Mouse (Mus musculus) gastrocnemius, postnatal 4 days (tissue): ENCODE measurements around the gene Hoxc13. TPM values are rescaled to one million over a fixed set of nuclear protein-coding genes. Genes with fewer than 3 reads are reported as not detected.

Experiments used
- DNase-seq, 2 experiments: peaks; one replicate each; pipeline ENCODE4 v3.0.0; 2021 to 2022; ENCODE audit warnings: low spot score in 2 of 2, mixed read lengths in 2 of 2
- total RNA-seq, 2 experiments: library from RNA; stranded (reverse); gene quantifications; 2 replicates each; pipeline ENCODE4 v1.2.3; 2021

Hoxc13 gene
- total RNA-seq, 2 experiments from 2014 or later, result not detected

DNA sequence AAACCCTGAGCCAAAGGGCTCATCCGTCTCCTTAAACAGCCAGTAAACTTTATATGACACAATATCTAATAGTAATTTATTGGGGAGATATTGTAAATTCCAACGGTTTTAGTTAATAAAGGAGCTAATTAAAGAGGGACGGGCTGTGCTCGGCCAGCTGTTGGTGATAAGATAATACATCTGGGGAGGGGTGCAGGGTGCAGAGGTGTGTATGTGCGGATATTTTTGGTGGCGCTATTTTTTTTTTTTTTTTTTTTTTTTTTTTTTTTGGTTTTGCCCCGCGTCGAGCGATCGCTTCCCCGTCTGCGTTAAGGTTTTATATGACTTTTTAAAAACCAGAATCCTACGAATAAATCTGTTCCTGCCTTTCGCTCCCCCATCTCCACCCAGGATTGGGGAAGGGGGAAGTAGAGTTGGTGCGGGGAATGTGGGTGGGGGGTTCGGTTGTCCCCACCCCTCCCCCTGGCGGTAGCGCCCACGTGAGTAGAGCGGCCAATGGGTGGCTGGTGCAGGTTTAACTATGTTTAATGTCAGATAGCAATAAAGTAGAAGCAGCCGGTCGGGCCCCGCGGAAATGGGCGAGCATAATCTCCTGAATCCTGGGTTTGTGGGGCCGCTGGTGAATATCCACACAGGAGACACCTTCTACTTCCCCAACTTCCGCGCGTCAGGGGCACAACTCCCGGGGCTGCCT lies 15.5 kb downstream of the Hoxc13 start, which contains the start of gene Hoxc12:
Hoxc12 (plus strand) TSS at position 479 of the 694 bp plus-strand sequence.
- no peak for DNase-seq

DNA sequence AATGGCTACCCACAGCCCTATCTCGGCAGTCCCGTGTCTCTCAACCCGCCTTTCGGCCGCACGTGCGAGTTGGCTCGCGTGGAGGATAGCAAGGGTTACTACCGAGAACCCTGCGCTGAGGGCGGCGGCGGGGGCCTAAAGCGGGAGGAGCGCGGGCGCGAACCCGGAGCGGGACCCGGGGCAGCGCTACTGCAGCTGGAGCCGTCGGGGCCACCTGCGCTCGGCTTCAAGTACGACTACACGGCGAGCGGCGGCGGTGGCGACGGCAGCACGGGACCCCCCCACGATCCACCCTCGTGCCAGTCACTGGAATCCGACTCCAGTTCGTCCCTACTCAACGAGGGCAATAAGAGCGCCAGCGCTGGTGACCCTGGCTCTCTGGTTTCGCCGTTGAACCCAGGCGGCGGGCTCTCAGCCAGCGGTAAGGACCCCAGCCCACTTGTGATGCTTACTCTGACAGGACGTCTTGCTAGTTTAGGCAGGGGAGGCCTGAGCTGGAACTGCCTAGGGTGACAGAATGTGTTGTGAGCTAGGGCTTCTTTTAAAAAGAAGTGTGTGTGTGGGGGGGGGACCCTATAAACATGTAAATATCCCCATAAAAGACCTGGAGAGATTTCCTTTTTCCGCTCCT lies 16.2 kb downstream of the Hoxc13 start:
- DNase-seq, result no peak

DNA sequence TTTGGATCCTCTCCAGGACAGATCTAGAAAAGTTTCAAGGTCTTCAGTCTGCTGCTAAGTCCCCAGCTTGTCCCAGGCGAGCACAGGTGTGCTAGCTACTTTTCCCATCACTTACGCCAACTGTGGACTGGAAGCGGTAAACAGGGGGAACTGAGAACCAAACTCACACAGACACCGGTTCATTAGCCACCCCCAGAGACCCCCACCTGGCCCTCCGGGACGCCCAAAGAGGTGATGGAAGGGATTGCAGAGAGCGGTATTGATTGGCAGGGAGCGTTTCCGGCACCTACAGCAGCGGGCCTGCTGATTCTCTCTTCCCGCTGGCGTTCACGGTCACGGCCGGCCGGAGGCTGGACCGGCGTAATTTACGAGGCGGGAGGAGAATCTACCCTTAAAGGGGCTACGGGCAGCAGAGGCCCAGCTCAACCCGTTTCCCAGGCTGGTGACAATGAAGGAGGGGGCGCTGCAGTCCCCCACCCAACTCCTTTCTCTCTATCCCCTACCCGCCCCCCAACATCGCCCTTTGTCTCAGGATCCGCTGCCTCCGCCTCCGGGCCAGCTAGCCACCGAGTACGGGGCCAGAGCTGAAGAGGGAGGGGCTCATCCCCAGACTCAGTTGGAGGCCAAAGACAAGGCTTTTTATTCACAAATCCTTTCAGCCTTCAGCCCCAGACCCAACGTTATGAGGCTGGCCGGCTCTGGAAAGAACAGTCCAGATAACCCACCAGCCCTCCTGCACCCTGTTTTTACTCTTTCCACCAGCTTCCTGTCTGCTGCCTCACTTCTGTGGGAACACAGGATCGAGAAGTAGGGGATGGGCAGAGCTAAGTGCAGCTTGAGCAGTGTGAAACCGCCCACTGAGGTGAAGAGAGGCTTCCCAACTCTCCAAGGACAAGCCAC lies 18.6 kb downstream of the Hoxc13 start:
- DNase-seq, result no peak

DNA sequence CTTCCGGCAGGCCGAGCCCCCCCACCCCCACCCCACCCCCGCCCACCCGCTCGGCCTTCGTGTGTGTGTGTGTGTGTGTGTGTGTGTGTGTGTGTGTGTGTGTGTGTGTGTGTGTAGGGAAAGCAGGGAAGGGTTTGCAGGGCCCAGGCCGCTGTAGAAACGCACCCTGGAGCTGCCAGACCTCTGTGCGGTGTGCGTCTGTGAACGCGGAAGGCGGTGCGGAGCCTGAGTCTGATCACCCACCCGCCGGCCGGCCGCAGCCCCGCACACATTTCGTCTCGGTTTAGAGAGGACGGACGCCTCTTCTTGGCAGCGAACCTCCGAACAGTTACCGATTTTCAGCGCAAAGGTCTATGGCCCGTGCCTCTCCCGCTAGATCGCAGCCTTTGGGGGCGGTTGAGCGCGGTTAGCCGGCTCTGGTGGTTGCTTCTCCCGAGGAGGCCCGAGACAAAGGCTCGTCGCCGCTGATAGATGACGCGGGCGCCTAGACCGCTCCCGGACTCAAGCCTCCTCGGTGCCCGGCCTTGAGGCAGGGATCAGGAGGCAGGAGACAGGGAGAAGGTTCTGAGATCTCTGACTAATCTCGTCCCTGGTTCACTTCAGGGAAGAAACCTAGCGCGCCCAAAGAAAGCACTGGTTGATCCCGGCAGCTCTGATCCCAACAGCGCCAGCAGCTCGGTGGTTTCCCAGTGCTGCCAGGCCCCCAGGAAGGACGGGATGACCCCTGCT lies 22.0 kb downstream of the Hoxc13 start:
- peak in 1 of 2 experiments; percentile 75 for DNase-seq

DNA sequence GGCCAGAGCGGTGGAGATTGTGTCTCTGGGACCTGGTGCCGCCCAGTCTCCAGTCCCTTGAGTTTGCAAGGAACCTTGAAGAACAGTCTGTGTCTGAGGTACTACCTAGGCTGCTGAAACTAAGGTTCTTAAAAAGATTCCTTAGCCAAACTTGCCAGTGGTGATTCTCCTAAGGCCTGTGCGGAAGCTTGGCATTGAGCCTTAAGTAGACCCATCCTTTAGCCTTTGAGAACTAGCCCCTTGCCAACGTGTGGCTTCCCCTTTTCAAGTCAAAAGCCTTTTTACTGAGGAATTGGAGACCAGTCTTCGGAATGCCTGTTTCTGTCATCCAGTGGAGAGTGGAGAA lies 22.5 kb downstream of the Hoxc13 start:
- DNase-seq, result no peak

DNA sequence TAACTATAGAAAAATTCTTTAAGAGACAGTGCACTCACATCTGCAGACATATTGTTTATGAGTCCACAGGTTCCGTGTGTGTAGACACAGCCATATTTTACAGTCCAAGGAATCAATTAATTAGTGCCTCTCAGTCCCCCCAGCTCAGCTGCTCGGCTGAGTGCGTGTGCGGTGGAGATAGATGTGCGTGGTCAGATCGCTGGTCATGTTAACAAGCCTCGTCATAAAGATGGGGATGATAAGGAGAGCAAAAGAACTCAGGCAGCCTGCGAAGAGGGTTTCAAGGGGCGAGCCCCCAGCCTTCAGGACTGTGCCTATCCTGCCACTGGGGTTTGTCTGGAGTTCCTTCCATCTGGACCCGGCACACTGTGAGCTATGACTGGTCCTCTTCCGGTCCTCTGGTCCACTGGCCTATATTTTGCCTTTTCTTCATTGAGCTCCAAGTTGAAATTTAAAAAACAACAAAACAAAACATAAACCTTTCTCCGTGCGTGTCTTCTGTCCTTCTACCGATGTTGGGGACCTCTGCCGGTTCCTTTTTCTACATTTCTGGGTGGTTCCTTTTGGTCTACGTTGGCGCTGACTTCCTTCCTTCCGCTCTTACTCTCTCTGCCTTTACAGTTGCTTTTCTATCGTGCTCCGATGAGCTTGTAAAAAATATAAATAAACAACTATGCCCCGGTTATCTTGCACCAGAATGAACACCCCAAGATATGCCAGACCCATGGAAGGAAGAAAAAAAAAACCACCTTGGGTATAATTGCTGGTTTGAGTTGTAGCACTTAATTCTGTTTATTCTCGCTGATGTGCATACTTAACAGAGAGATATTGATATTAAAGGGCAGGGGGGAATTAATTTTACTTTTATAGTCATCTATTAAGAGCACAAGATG lies 24.5 kb downstream of the Hoxc13 start:
- no peak for DNase-seq

DNA sequence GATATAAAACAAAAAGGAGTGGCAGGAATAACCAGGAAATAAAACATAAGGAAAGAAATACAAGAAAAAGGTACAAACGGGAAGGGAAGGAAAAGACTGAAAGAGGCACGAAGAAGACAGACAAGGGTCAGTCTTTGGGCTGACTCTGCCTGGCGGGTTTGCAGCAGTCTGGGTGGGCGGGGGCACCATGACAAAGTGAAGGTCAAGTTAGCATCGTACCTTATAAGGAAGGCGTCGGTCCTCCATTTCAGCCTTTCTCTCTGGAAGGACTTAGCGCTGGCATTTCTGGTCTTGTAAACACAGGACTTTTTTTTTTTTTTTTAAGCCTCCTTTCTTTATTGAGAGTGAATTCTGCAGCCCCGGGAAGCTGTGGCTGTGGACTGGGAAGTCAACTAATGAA lies 26.4 kb downstream of the Hoxc13 start:
- no peak for DNase-seq

DNA sequence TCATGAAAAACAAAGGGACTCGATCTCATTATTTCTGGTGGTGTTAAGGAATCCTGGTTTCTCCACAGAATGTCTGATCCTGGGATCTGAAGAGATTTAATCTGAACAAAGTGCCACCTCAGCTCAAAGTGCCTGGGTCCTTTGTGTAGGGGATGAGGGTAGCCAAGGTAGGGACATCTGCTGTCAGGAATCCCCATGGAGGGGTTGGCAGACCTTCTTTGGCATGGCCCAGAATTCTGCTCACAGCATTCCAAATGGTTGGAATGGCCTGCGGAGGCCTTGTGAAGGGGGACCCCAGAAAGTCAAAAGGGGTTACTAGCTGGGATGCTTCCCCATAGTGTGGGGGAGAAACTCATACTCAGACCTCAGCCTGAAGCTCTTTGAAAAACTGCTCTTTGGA lies 27.9 kb downstream of the Hoxc13 start:
- no peak for DNase-seq

DNA sequence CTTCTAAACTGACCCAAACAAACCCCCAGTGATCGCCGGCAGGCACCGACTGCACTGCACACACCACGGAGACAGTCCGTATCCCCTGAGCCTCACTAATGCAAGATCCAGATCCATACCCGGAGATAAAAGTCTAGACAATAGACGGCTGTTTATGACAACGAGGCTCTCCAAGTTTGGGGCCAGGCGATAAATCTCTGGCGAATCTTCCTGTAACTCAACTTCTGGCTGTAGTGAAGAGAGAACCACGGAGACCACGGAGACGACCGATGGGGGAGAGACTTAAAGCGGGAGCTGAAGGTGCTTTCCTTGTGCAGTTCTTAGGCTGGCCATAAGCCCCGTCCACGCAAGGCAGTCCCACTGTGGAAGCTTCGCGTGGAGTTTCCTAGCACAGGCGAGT lies 28.8 kb downstream of the Hoxc13 start:
- DNase-seq, result no peak

DNA sequence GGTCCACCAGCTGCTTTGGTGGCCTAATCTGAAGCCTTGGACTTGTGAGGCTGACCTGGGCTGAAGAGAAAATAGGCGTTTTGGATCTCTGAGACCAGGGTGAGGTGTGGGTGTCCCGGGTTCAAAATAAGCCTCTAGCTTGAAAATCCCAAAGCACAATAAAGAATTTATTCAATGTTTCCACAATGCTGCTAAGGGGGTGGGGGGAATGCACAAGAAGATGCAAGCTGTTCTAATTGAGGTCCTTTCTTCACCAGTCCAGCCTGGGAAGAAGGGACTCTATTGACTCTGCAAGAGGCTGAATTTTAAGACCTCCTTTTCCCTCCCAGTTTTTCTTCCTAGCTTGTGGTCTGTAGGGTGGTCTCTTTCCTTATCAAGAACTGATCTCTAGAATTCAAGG lies 30.0 kb downstream of the Hoxc13 start:
- DNase-seq, result no peak

DNA sequence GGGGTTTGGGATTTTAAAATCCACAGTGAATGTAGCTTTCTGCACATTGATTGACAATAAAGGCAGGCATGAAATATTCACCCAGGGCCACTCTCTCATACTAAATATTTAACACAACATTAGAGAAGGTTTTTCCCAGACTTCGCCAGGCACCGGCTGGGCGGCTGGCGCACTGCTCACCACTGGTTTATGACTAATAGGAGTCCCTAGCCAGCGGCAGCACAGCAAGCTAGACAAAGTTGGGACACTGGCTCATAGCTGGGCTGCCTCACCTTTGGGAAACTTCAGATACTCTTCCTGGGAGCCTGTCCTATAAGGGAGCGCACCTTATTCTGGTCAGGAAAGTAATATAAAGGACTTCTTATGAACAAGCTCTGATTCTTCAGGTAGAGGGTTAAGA lies 32.7 kb downstream of the Hoxc13 start:
- no peak for DNase-seq

DNA sequence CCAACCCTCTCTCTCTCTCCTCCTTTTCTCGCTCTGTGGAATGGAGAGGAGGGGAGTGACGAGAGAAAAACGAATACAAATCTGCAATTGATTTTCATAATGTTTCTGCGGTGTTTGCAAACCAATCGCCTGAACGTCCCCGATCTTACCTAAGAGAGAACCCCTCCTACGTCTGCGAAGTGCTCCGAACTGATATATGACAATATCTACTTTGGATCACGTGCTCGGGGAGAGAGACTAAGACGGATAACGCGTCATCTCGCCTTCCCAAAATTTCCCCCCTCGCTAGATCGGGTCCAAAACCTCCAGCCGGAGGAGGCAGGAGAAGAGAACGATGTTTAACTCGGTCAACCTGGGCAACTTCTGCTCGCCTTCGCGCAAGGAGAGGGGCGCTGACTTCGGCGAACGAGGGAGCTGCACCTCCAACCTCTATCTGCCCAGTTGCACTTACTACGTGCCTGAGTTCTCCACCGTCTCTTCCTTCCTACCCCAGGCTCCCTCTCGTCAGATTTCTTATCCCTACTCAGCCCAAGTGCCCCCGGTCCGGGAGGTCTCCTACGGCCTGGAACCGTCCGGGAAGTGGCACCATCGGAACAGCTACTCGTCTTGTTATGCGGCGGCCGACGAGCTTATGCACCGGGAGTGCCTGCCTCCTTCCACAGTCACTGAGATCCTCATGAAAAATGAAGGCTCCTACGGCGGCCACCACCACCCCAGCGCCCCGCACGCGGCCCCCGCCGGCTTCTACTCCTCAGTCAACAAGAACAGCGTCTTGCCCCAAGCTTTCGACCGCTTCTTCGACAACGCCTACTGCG lies 33.5 kb downstream of the Hoxc13 start, which contains the start of gene Hoxc11:
Hoxc11 (plus strand) TSS at position 236 of the 815 bp plus-strand sequence.
- no peak for DNase-seq

DNA sequence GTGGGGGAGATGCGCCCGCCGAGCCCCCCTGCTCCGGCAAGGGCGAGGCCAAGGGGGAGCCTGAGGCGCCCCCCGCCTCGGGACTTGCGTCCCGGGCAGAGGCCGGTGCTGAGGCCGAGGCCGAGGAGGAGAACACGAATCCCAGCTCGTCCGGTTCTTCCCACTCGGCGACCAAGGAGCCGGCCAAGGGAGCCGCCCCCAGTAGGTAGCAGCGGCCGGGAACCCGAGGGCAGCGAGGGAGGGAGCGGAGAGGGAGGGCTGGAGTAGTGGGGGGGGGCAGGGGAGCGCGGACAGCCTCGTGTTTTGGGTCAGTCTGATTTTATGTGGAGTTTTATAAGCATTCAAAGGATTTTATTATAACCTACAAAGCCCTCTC lies 34.1 kb downstream of the Hoxc13 start:
- DNase-seq, result peak in 1 of 2 experiments; percentile 68

DNA sequence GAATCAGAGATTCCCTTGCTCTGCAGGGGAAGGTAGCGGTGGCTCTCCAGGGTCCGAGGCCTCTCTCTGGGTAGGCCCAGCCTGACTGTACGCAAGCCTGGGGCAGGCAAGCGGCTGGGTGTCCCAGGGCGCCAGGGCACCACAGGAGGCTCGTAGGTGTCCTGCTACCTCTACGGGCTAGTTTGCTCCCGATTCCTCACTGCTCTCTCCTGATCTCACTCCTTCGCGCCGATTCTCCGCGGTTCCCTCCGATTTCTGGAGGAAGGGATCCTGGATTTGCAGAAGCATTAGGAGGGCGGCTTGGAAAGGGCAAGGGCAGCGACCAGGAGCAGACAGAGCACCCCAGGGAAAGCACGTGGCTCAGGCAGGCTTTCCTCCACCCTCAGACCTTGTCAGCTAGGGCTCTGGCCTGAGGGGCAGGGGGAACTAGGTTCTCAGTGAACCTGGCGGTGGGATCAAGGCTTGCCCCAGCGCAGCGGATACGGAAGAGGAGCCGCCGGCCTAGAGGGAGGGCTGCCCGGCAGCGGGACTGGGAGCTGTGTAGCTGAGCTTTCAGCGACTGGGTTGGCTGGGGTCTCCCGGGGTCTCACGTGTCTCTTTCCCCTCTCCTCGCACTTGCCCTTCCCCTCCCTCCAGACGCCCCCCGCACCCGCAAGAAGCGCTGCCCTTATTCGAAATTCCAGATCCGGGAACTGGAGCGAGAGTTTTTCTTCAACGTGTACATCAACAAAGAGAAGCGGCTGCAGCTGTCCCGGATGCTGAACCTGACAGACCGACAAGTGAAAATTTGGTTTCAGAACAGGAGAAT lies 35.1 kb downstream of the Hoxc13 start:
- no peak for DNase-seq

DNA sequence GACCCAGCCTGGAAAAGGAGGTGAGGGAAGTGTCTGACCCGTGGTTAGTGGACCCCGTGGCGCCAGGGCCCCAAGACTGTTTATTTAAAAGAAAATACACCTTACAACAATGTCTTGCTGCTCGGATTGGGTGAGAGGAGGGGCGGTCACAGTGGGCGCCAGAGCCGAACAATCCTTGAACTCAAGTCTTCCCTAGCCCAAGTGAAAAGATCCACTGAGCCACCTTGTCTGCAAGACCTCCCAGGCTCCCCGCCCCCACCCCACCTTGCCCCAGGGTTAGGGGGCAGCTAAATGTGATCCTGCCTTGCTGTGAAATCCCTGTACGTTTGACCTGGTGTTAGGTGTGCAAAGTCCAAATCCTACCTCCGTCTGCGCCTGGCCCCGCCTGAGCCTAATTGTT lies 36.0 kb downstream of the Hoxc13 start:
- DNase-seq, result no peak

DNA sequence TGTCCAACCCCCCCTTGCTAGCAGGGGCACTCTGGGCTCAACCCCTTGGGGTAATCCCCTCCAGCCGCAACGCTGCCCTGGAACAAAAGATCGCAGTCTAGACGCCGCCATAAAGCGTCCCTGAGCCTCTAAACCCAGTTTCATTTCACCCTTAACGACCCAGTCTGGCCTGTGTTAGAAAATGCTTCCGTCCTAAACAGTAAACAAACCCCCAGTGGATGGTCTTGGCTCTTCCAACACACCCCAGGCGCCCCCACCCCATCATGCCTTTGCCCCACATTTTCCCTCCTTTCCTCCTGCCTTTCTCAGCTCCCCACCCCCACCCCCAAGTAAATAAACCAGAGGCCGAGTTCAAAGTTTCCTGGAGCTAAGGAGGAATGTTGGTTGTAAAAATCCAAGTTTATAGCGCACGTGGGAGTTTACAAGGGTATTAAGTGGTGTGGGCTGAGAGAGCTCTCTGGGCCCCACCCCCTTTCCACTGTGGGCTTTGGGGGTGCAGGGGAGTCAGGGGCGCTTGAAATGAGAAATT lies 38.8 kb downstream of the Hoxc13 start:
- no peak for DNase-seq

DNA sequence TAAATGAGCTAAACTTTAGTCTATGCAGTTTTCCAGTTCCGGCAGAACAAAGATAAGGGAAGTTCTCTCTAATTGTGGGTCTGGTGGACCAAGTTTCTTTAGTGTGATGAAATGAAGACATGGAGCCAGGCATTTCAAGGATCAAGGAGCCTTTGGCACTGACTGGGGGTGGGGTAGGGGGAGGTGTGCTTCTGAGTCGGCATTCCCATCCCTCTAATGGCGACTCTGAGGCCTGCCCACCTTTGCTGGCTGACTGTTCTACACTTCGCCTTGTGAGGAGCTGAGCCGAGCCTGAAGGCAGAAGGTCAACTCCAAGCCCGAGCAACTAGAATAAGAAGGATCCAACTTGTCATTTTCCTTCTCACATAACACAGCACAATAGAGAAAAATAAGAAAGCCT lies 40.8 kb downstream of the Hoxc13 start:
- DNase-seq, result no peak

DNA sequence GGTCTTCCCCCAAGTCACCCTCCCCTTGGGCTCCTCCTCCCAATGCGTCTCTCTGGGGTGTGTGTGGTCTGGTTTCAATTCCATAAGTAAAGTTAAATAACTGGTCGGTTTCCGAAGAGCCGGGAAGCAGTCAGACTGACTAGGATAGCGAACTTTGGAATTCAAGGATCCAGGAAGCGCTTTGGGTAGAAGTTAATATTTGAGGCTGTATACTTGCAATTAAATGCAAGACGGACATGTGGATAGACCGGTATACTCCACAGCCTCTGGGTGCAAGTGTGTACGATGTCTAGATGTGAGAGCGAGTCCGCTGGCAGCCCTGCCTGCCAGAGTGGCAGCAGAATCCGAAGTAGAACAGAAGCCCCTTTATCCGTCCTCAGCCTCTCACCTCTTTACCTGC lies 41.6 kb downstream of the Hoxc13 start:
- DNase-seq, result no peak
